Mouse (Mus musculus) heart, embryonic 14.5 days (tissue): ENCODE data around the gene Chrnb2. TPM values are rescaled to one million over a fixed set of nuclear protein-coding genes. Genes with fewer than 3 reads are reported as not detected.

Experiments
- ATAC-seq: fragments of 200-750 bp; cut with Nextera tagmentation; 2 replicates; pipeline ENCODE4 v1.8.0; 2017; ENCODE audit warnings: low read depth, moderate TSS enrichment; ENCODE audit not compliant: insufficient number of reproducible peaks, insufficient read depth, low FRiP score
- H3K27ac ChIP-seq, 2 experiments: fragments of 200-500 bp in 1 of 2; fragments of 300-500 bp in 1 of 2; sonication (generic) in 1 of 2; replicated peaks in 1 of 2; 2 replicates each; pipeline ENCODE4 v1.5.1; 2012 to 2014; ENCODE audit warnings: low read depth in 2 of 2, low read length in 2 of 2, control low read depth in 1 of 2, mild to moderate bottlenecking in 1 of 2, mixed read lengths in 1 of 2; ENCODE audit not compliant: control insufficient read depth in 1 of 2, insufficient read depth in 1 of 2
- H3K27me3 ChIP-seq: fragments of 300-500 bp; sonication (generic); 2 replicates; pipeline ENCODE4 v1.6.1; 2014; ENCODE audit warnings: mild to moderate bottlenecking, low read length, control low read depth; ENCODE audit not compliant: control insufficient read depth, insufficient read depth
- H3K36me3 ChIP-seq: fragments of 300-500 bp; sonication (generic); 2 replicates; pipeline ENCODE4 v1.6.1; 2014; ENCODE audit warnings: mild to moderate bottlenecking, control low read depth, low read length, mixed read lengths; ENCODE audit not compliant: control insufficient read depth, insufficient read depth
- H3K4me1 ChIP-seq, 2 experiments: fragments of 200-500 bp in 1 of 2; fragments of 300-500 bp in 1 of 2; sonication (generic) in 1 of 2; 2 replicates each; pipeline ENCODE4 v1.6.1; 2012 to 2014; ENCODE audit warnings: low read length in 2 of 2, control low read depth in 1 of 2, mixed read lengths in 1 of 2; ENCODE audit not compliant: control insufficient read depth in 2 of 2, insufficient read depth in 2 of 2
- H3K4me2 ChIP-seq: fragments of 300-500 bp; sonication (generic); 2 replicates; pipeline ENCODE4 v1.6.1; 2014; ENCODE audit warnings: mild to moderate bottlenecking, low read length
- H3K4me3 ChIP-seq, 2 experiments: fragments of 200-500 bp in 1 of 2; fragments of 300-500 bp in 1 of 2; sonication (generic) in 1 of 2; 2 replicates each; pipeline ENCODE4 v1.5.1; 2012 to 2014; ENCODE audit warnings: low read length in 2 of 2, mild to moderate bottlenecking in 2 of 2, control low read depth in 1 of 2, low read depth in 1 of 2, moderate library complexity in 1 of 2; ENCODE audit not compliant: control insufficient read depth in 1 of 2, insufficient read depth in 1 of 2
- H3K9ac ChIP-seq: fragments of 300-500 bp; sonication (generic); 2 replicates; pipeline ENCODE4 v1.6.1; 2014; ENCODE audit warnings: mild to moderate bottlenecking, low read length
- H3K9me3 ChIP-seq: fragments of 300-500 bp; sonication (generic); 2 replicates; pipeline ENCODE4 v1.6.1; 2016; ENCODE audit warnings: low read length, control low read depth; ENCODE audit not compliant: control insufficient read depth
- WGBS: fragments of 180-500 bp; shearing (Covaris S2); extraction: QIAGEN DNeasy Blood & Tissue Kit; methylation state at CpG from one replicate; pipeline ENCODE4 v1.1.7; 2014; 5-methylcytosine and 5-hydroxymethylcytosine counted together
- polyA plus RNA-seq: library from polyadenylated mRNA; unstranded; fragments of >200 nt; fragmentation: Nextera tagmentation; extraction: Ambion mirVana; gene quantifications from 2 replicates; pipeline ENCODE4 v1.2.1, GENCODE M21; 2014

The Chrnb2 gene
- polyA plus RNA-seq, 1 experiment from 2014 or later, result 0.38 TPM

DNA sequence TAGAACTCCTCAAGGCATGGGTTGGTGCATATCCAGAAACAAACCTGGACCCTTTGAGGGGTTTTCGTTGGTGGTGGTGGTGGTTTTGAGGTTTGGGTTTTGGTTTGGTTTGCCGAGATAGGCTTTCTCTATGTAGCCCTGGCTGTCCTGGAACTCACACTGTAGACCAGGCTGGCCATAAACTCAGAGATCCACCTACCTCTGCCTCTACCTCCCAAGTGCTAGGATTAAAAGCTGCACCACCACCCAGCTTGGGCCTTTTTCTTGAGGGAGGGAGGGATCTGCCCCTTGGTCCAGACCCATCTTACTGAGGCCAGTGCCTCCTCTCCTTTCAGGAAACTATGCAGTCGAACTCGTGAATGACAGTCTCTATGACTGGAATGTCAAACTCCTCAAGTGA is 15.7 kb upstream of the Chrnb2 start:
- Histone ChIP-seq H3K4me1 (peaks cover 6 to 9% of the 10 kb centered on the region in 2 experiments), H3K9ac (no peak overlapping the region), H3K27me3 (no peaks in the 10 kb centered on the region), H3K27ac (no peak overlapping the region), H3K36me3 (peaks cover 82% of the 10 kb centered on the region), H3K9me3 (no peaks in the 10 kb centered on the region), H3K4me3 (no peak overlapping the region), H3K4me2 (no peak overlapping the region)
- no peak for ATAC-seq
- WGBS, result 69% methylated on average over 4 of the region's 4 CpGs

DNA sequence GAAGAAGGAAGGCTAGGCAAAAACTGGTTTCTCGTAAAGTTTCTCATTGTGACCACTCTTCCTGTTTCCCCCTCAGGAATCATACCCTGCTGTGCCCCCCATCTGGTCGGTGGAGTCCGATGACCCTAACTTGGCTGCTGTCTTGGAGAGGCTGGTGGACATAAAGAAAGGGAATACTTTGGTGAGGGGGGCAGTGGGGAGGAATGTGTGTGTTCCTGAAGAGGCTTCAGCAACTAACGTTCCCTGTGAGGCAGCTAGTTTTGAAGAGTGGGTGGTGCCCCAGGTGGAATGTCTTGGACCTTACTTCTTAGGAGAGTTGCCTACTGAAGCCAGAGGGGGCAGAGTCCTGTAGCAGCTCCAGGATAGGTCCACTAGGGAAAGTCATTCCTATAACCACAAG is 11.6 kb upstream of the Chrnb2 start:
- Histone ChIP-seq H3K9me3 (no peaks in the 10 kb centered on the region), H3K27ac (no peak overlapping the region), H3K27me3 (no peaks in the 10 kb centered on the region), H3K4me1 (peaks cover 14 to 26% of the 10 kb centered on the region in 2 experiments), H3K9ac (no peak overlapping the region), H3K4me3 (no peak overlapping the region), H3K4me2 (no peak overlapping the region), H3K36me3 (peaks cover 54% of the 10 kb centered on the region)
- WGBS, result 78% methylated on average over 4 of the region's 4 CpGs
- no peak for ATAC-seq

DNA sequence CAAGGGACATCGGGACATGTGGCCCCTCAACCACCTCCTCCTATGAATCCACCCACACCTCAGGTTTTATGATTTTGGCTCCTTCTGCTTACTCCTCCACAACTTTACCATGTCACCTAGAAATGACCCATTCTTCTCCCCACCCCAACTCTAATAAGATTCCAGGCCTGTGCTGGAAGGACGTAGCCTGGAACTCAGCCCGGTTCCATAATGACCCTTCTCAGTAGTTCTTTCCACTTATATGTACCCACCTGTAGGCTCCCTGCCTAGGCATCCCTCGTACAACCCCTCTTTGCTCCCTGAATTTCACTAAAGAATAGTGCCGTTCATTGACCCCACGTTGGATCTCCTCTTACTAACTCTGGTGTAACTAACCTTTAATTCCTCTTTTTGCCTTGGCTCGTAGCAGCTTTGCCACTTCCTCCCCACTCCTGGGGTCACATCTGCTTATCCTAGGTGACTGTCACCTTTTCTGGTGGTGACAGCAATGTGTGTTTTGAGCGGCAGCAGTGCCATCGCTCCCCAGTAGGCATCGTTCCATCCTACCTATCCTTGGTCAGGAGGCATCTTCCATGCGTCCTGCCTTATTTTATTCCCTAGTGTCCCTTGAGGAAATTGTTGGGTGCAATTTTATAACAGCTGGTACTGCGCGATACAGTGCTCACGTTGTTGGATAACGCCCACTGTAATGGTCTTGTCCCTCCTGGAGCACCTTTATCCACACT is 10.0 kb upstream of the Chrnb2 start:
- ATAC-seq, result no peak
- Histone ChIP-seq H3K27ac (peak overlapping the region; percentile 23 to 96; a peak in 3 of 4 replicates), H3K4me3 (peak overlapping the region; percentile 57 to 73), H3K9ac (peak overlapping the region; percentile 95), H3K4me1 (peaks cover 14 to 26% of the 10 kb centered on the region in 2 experiments), H3K36me3 (peaks cover 38% of the 10 kb centered on the region), H3K9me3 (no peaks in the 10 kb centered on the region), H3K4me2 (peak overlapping the region; percentile 84), H3K27me3 (no peaks in the 10 kb centered on the region)
- 36% methylated on average over 15 of the region's 15 CpGs for WGBS

DNA sequence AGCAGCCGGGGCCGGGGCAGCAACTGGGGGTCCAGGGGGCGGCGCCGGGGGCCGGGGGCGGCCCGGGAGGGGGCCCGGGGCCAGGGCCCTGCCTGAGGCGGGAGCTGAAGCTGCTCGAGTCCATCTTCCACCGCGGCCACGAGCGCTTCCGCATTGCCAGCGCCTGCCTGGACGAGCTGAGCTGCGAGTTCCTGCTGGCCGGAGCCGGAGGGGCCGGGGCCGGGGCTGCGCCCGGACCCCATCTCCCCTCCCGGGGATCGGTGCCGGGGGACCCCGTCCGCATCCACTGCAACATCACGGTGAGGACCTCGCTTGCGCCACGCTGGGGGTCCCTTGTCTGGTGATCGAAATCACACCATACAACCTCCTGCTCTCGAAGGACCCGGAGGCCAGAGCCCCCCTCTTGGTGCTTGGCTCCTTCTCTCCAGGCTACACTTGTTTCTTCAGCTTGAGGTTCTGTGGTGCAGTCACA is 9.3 kb upstream of the Chrnb2 start:
- WGBS, result 2% methylated on average over 22 of the region's 37 CpGs
- Histone ChIP-seq H3K27ac (peak overlapping the region; percentile 23 to 96; a peak in 3 of 4 replicates), H3K4me3 (peak overlapping the region; percentile 57 to 73), H3K27me3 (no peaks in the 10 kb centered on the region), H3K9me3 (no peaks in the 10 kb centered on the region), H3K4me1 (peaks cover 14 to 26% of the 10 kb centered on the region in 2 experiments), H3K4me2 (peak overlapping the region; percentile 84), H3K36me3 (peaks cover 31% of the 10 kb centered on the region), H3K9ac (peak overlapping the region; percentile 95)
- peak; percentile 34; the same call in 1 of the 2 replicates for ATAC-seq

DNA sequence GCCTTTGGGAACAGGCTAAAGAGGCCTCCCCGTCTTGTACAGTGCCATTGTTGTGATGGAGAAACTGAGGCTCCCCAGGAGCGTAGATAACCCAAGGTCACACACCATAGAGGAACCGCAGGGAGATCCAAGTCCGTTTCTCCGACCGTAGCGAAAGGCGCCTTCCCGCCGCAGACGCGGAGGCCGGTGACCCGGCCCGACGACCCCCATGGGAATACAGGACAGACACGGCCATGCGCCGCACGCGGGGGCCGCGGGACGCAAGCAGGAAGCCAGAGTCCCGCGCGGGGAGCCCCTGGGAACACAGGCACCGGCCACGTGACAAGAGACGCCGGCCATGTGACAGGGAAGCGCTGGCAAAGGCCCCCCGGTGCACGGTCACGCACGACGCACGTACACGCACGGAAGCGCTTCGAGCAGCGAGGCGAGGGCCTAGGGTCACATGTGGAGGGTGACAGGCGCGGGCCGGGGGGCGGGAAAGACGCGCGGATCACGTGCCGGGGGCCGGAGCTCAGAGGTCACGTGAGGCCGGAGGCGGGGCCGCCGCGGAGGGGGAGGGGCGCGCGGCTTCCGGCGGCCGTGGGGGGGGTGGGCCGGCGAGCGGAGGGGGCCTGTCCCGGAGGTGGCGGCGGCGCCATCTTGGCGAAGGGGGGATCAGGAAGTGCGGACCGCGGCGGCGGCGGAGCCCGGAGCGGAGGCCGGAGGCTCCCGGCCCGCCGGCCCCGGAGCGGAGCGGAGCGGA is 8.7 kb upstream of the Chrnb2 start, which contains the start of gene Ube2q1:
Ube2q1 (plus strand) TSS at position 649 of the 742 bp plus-strand sequence.
- Histone ChIP-seq H3K4me1 (peaks cover 14 to 26% of the 10 kb centered on the region in 2 experiments), H3K27ac (peak within 1 kb of the TSS; percentile 88 to 96), H3K27me3 (no peaks in the 10 kb centered on the region), H3K36me3 (peaks cover 25% of the 10 kb centered on the region), H3K4me3 (peak within 1 kb of the TSS; percentile 57 to 73), H3K4me2 (peak within 1 kb of the TSS; percentile 84), H3K9ac (peak within 1 kb of the TSS; percentile 95), H3K9me3 (no peaks in the 10 kb centered on the region)
- peak; percentile 94 for ATAC-seq
- WGBS, result 2% methylated on average over 73 of the region's 90 CpGs

DNA sequence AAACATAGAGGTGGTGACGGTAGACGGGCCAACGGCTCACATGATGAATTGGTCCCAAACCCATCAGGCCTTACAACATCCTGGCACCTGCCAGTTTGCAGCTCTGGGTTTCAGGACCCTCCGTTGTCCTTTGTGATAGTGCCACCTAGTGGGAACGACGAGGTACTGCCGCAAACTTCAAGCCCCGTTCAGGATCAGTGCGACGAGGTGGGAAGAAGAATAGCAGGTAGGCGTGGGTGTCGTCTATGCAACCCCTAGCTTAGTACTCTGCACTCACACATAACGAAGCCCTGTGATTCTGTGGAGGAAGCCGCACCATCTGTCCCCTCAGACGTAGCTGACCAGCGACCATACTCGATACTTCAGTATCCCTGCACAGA is 8.1 kb upstream of the Chrnb2 start:
- Histone ChIP-seq H3K27me3 (no peaks in the 10 kb centered on the region), H3K9ac (peak overlapping the region; percentile 95), H3K4me2 (peak overlapping the region; percentile 84), H3K27ac (peak overlapping the region; percentile 88 to 96), H3K36me3 (peaks cover 19% of the 10 kb centered on the region), H3K4me1 (peaks cover 14 to 26% of the 10 kb centered on the region in 2 experiments), H3K9me3 (no peaks in the 10 kb centered on the region), H3K4me3 (peak overlapping the region; percentile 57 to 73)
- peak; percentile 58 for ATAC-seq
- WGBS, result 2% methylated on average over 17 of the region's 17 CpGs

DNA sequence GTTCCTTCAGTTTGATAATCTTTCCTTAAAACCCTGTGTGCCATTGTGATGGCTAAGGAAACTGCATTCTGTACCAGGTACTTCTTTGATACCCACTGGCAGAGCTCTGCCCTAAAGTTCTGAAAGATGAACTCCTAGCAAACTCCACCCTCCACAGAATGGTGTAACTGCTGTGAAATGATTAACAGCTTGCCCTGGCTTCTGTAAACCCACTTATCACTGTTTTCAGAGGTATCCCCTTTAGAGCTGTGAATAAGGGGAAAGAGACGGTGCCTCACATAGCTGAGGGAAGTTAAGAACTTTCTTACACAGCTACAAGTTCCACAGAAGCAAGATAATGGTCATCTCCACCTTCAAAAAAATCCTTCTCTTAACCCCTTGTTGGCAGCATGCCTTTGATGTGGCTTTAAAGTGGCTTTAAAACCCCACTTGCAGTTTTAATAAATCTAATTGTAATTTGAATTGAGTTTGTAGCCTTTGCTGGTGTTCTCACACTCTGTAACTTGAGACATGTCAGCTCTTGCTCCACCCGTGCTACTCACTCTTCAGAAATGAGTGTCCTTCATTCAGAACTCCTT is 6.1 kb upstream of the Chrnb2 start:
- ATAC-seq, result no peak
- Histone ChIP-seq H3K36me3 (peaks cover 2% of the 10 kb centered on the region; the same call in 1 of the 2 replicates), H3K4me3 (no peak overlapping the region), H3K27ac (no peak overlapping the region), H3K9ac (no peak overlapping the region), H3K27me3 (peaks cover 3% of the 10 kb centered on the region; the same call in 1 of the 2 replicates), H3K9me3 (no peaks in the 10 kb centered on the region), H3K4me2 (no peak overlapping the region), H3K4me1 (peaks cover 12 to 24% of the 10 kb centered on the region in 2 experiments)
- WGBS, result 39% methylated on average over 2 of the region's 2 CpGs
